Mouse (Mus musculus) hindbrain, postnatal 0 days (tissue): ENCODE data around the gene Il6. TPM values are rescaled to one million over a fixed set of nuclear protein-coding genes. Genes with fewer than 3 reads are reported as not detected.

ENCODE experiments used
- ATAC-seq: fragments of 200-750 bp; cut with Nextera tagmentation; 2 replicates; pipeline ENCODE4 v1.8.0; 2017; ENCODE audit warnings: mild to moderate bottlenecking, moderate TSS enrichment, moderate library complexity
- DNase-seq: peaks from one replicate; pipeline ENCODE4 v3.0.0-alpha.2; 2015; ENCODE audit warnings: low spot score
- H3K27ac ChIP-seq: fragments of 300-500 bp; sonication (generic); 2 replicates; pipeline ENCODE4 v1.5.1; 2014; ENCODE audit warnings: mild to moderate bottlenecking
- H3K27me3 ChIP-seq: fragments of 300-500 bp; sonication (generic); 2 replicates; pipeline ENCODE4 v1.6.1; 2014; ENCODE audit warnings: low read length, mixed read lengths; ENCODE audit not compliant: insufficient read depth
- H3K36me3 ChIP-seq: fragments of 300-500 bp; sonication (generic); 2 replicates; pipeline ENCODE4 v1.6.1; 2014; ENCODE audit warnings: low read length, mixed read lengths; ENCODE audit not compliant: insufficient read depth
- H3K4me1 ChIP-seq: fragments of 300-500 bp; sonication (generic); 2 replicates; pipeline ENCODE4 v1.6.1; 2014; ENCODE audit warnings: antibody characterized with exemption, low read length, mixed read lengths; ENCODE audit not compliant: insufficient read depth
- H3K4me2 ChIP-seq: fragments of 300-500 bp; sonication (generic); 2 replicates; pipeline ENCODE4 v1.6.1; 2014; ENCODE audit warnings: low read depth, mild to moderate bottlenecking, low read length, moderate library complexity, mixed read lengths
- H3K4me3 ChIP-seq: fragments of 300-500 bp; sonication (generic); 2 replicates; pipeline ENCODE4 v1.5.1; 2014; ENCODE audit warnings: low read length
- H3K9ac ChIP-seq: fragments of 300-500 bp; sonication (generic); replicated peaks from 2 replicates; pipeline ENCODE4 v1.6.1; 2014; ENCODE audit warnings: mild to moderate bottlenecking, low read length, moderate library complexity, mixed read lengths
- H3K9me3 ChIP-seq: fragments of 300-500 bp; sonication (generic); 2 replicates; pipeline ENCODE4 v1.6.1; 2016; ENCODE audit warnings: low read length, mixed read lengths
- CTCF ChIP-seq: IDR thresholded peaks from 2 replicates; pipeline ENCODE4 v1.5.1; 2016; ENCODE audit warnings: antibody characterized with exemption, control low read depth, low read depth
- WGBS: fragments of 180-500 bp; shearing (Covaris S2); extraction: QIAGEN DNeasy Blood & Tissue Kit; methylation state at CpG from one replicate; pipeline ENCODE4 v1.1.7; 2014; 5-methylcytosine and 5-hydroxymethylcytosine counted together
- polyA plus RNA-seq: library from polyadenylated mRNA; unstranded; fragments of >200 nt; fragmentation: Nextera tagmentation; extraction: Ambion mirVana; gene quantifications from 2 replicates; pipeline ENCODE4 v1.2.1, GENCODE M21; 2015
- total RNA-seq: library from RNA; depleted of rRNA; stranded (reverse); fragments of >200 nt; gene quantifications from 2 replicates; pipeline ENCODE4 v1.2.3, GENCODE M21; 2014; rRNA removed

Gene Il6
- total RNA-seq (not detected in 2 replicates), polyA plus RNA-seq (not detected in 2 replicates)

GRCm38 (mm10) chr5:30012726-30013503, at the start of gene Il6:
TSS of gene Il6 (plus strand) at chr5:30013114.
- peak; percentile 76 for ATAC-seq
- Histone ChIP-seq H3K36me3 (no peaks in the 10 kb centered on the region), H3K9me3 (no peaks in the 10 kb centered on the region), H3K4me2 (peak within 1 kb of the TSS; percentile 33), H3K27ac (no peak within 1 kb of the TSS), H3K27me3 (no peaks in the 10 kb centered on the region), H3K4me3 (no peak within 1 kb of the TSS), H3K9ac (no peak within 1 kb of the TSS), H3K4me1 (no peaks in the 10 kb centered on the region)
- whole genome bisulfite sequencing = 48% methylated on average over 16 of the region's 16 CpGs
- DNase-seq = peak; percentile 90
- peak; percentile 69 for TF ChIP-seq CTCF

GRCm38 (mm10) chr5:29963488-29963887, 49.4 kb upstream of the Il6 start:
- H3K4me3 ChIP-seq = no peak overlapping the region
- H3K9ac ChIP-seq = no peak overlapping the region
- no peaks in the 10 kb centered on the region for H3K36me3 ChIP-seq
- no peaks in the 10 kb centered on the region for H3K27me3 ChIP-seq
- no peak overlapping the region for H3K27ac ChIP-seq
- DNase-seq = no peak
- no peak for ATAC-seq
- no peak for TF ChIP-seq CTCF
- no peaks in the 10 kb centered on the region for H3K4me1 ChIP-seq
- H3K9me3 ChIP-seq = no peaks in the 10 kb centered on the region
- no peak overlapping the region for H3K4me2 ChIP-seq
- 93% methylated on average over 1 of the region's 1 CpGs for WGBS

GRCm38 (mm10) chr5:29970212-29970611, 42.7 kb upstream of the Il6 start:
- H3K9me3 ChIP-seq = no peaks in the 10 kb centered on the region

GRCm38 (mm10) chr5:29972796-29973195, 40.1 kb upstream of the Il6 start:
- DNase-seq = no peak
- Histone ChIP-seq H3K9me3 (no peaks in the 10 kb centered on the region), H3K4me1 (no peaks in the 10 kb centered on the region), H3K36me3 (no peaks in the 10 kb centered on the region), H3K27me3 (no peaks in the 10 kb centered on the region), H3K4me3 (no peak overlapping the region), H3K27ac (no peak overlapping the region), H3K9ac (no peak overlapping the region), H3K4me2 (no peak overlapping the region)
- no peak for TF ChIP-seq CTCF
- WGBS = 83% methylated on average over 5 of the region's 5 CpGs
- ATAC-seq = no peak

More at GRCm38 (mm10) chr5:29970212-29970611, 42.7 kb upstream of the Il6 start:
- ATAC-seq (no peak), DNase-seq (no peak)
- no peaks in the 10 kb centered on the region for H3K4me1 ChIP-seq
- H3K9ac ChIP-seq = no peak overlapping the region
- H3K27me3 ChIP-seq = no peaks in the 10 kb centered on the region
- 80% methylated on average over 1 of the region's 1 CpGs for WGBS
- no peak for TF ChIP-seq CTCF
- H3K36me3 ChIP-seq = no peaks in the 10 kb centered on the region
- H3K27ac ChIP-seq = no peak overlapping the region
- H3K4me3 ChIP-seq = no peak overlapping the region
- H3K4me2 ChIP-seq = no peak overlapping the region

GRCm38 (mm10) chr5:29973533-29973932, 39.4 kb upstream of the Il6 start:
- no peak for DNase-seq
- Histone ChIP-seq H3K27me3 (no peaks in the 10 kb centered on the region), H3K4me1 (no peaks in the 10 kb centered on the region), H3K4me2 (no peak overlapping the region), H3K4me3 (no peak overlapping the region), H3K36me3 (no peaks in the 10 kb centered on the region), H3K9ac (no peak overlapping the region), H3K27ac (no peak overlapping the region), H3K9me3 (no peaks in the 10 kb centered on the region)
- TF ChIP-seq CTCF = no peak
- 79% methylated on average over 1 of the region's 1 CpGs for WGBS
- ATAC-seq = no peak

GRCm38 (mm10) chr5:29974115-29974514, 38.8 kb upstream of the Il6 start:
- ATAC-seq = no peak
- no peaks in the 10 kb centered on the region for H3K36me3 ChIP-seq
- no peak overlapping the region for H3K9ac ChIP-seq

GRCm38 (mm10) chr5:29993583-29993982, 19.3 kb upstream of the Il6 start:
- Histone ChIP-seq H3K4me1 (no peaks in the 10 kb centered on the region), H3K27ac (no peak overlapping the region), H3K9ac (no peak overlapping the region), H3K36me3 (no peaks in the 10 kb centered on the region), H3K9me3 (no peaks in the 10 kb centered on the region), H3K4me2 (no peak overlapping the region), H3K4me3 (no peak overlapping the region), H3K27me3 (no peaks in the 10 kb centered on the region)
- no peak for DNase-seq
- no peak for ATAC-seq
- TF ChIP-seq CTCF = no peak
- 95% methylated on average over 1 of the region's 1 CpGs for WGBS

More at GRCm38 (mm10) chr5:29974115-29974514, 38.8 kb upstream of the Il6 start:
- TF ChIP-seq CTCF = no peak
- DNase-seq = no peak
- Histone ChIP-seq H3K4me2 (no peak overlapping the region), H3K9me3 (no peaks in the 10 kb centered on the region), H3K4me3 (no peak overlapping the region), H3K27ac (no peak overlapping the region), H3K4me1 (no peaks in the 10 kb centered on the region), H3K27me3 (no peaks in the 10 kb centered on the region)
